Mouse (Mus musculus): ENCODE measurements around the gene Ntf5. TPM values are rescaled to one million over a fixed set of nuclear protein-coding genes. Genes with fewer than 3 reads are reported as not detected.

Gene Ntf5
- polyA plus RNA-seq, 2 experiments, result 4.4 to 4.5 TPM

DNA sequence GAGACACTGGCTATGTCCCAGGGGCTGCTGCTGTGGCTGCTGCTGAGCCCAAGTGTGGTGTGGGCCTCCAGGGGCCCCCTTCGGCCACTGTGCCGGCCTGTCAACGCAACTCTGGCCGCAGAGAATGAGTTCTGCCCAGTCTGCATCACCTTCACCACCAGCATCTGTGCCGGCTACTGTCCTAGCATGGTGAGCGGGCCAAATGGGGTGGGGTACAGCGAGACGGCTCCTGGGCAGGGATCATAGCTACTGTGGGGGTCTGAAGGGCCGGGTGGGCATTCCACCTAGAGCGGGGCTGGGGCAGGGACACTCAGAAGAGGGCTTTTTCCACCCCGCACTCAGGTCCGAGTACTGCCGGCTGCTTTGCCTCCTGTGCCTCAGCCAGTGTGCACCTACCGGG lies 7.7 kb downstream of the Ntf5 start:
- no peak for ATAC-seq (ENCODE audit: low FRiP score, low read depth)
- peaks cover 56% of the 10 kb centered on the region for H3K36me3 ChIP-seq (ENCODE audit: control insufficient read depth, insufficient read depth, low read length)
- H3K9ac ChIP-seq (ENCODE audit: low read depth, low read length, severe bottlenecking), result no peak overlapping the region
- no peak overlapping the region for H3K4me2 ChIP-seq (replicated peaks; ENCODE audit: low read depth, low read length, severe bottlenecking)
- H3K4me3 ChIP-seq (replicated peaks; ENCODE audit: low read length), result no peak overlapping the region
- WGBS, result 83% methylated on average over 14 of the region's 14 CpGs
- TF ChIP-seq POLR2A (IDR thresholded peaks at IDR 0.05; ENCODE audit: borderline replicate concordance, extremely low read depth, insufficient read depth, insufficient read length), result no peak
- no peak for DNase-seq (ENCODE audit: low spot score)
- H3K27me3 ChIP-seq (ENCODE audit: control insufficient read depth, insufficient read depth, low read length), result peaks cover 9% of the 10 kb centered on the region
- no peak overlapping the region for H3K27ac ChIP-seq (replicated peaks; ENCODE audit: low read depth, low read length)
- no peaks in the 10 kb centered on the region for H3K9me3 ChIP-seq (ENCODE audit: control insufficient read depth, low read length)
- peaks cover 10% of the 10 kb centered on the region; the same call in 1 of the 2 replicates for H3K4me1 ChIP-seq (ENCODE audit: control insufficient read depth, insufficient read depth, low read length)

DNA sequence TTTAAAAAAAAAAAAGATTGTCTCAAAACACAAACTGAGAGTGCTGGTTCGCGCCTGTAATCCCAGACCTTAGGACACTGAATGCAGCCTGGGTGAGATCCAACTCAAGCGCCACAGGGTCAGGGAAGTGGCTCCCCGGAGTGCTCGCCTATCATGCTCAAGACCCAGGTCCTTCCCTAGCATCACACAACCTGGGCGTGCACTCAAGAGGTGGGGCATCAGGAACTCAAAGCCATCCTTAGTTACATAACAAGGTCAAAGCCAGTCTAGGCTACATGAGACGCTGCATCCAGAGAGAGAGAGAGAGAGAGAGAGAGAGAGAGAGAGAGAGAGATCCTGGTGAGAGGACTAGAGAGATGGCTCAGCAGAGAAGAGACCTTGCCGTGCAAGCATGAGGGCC lies 13.1 kb downstream of the Ntf5 start:
- ATAC-seq (ENCODE audit: low FRiP score, low read depth) (no peak), DNase-seq (ENCODE audit: low spot score) (no peak)
- H3K4me2 ChIP-seq (replicated peaks; ENCODE audit: low read depth, low read length, severe bottlenecking), result no peak overlapping the region
- no peak for TF ChIP-seq POLR2A (IDR thresholded peaks at IDR 0.05; ENCODE audit: borderline replicate concordance, extremely low read depth, insufficient read depth, insufficient read length)
- no peak overlapping the region for H3K9ac ChIP-seq (ENCODE audit: low read depth, low read length, severe bottlenecking)
- H3K27ac ChIP-seq (replicated peaks; ENCODE audit: low read depth, low read length), result no peak overlapping the region
- no peaks in the 10 kb centered on the region for H3K9me3 ChIP-seq (ENCODE audit: control insufficient read depth, low read length)
- WGBS, result 91% methylated on average over 8 of the region's 8 CpGs
- H3K27me3 ChIP-seq (ENCODE audit: control insufficient read depth, insufficient read depth, low read length), result no peaks in the 10 kb centered on the region
- peaks cover 95% of the 10 kb centered on the region for H3K36me3 ChIP-seq (ENCODE audit: control insufficient read depth, insufficient read depth, low read length)
- no peak overlapping the region for H3K4me3 ChIP-seq (replicated peaks; ENCODE audit: low read length)
- H3K4me1 ChIP-seq (ENCODE audit: control insufficient read depth, insufficient read depth, low read length), result no peaks in the 10 kb centered on the region

DNA sequence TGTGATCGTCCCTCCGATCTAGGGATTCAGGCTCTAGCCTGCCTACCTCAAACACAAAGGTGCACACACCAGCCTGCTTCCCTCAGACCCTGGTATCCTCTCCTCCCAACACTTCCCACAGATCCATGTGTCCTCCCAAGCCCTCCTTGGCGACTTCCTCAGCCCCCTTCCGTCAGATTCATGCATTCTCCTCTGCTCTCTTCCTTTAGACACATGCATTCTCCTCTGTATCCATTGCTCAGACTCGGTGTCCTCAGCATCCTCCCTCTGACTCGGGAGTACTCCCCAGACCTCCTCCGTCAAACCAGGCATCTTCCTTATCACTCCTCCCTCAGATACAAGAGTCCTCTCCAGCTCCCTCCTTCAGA lies 20.3 kb downstream of the Ntf5 start:
- peaks cover 33% of the 10 kb centered on the region for H3K36me3 ChIP-seq (ENCODE audit: control insufficient read depth, insufficient read depth, low read length)
- no peak for TF ChIP-seq POLR2A (IDR thresholded peaks at IDR 0.05; ENCODE audit: borderline replicate concordance, extremely low read depth, insufficient read depth, insufficient read length)
- no peaks in the 10 kb centered on the region for H3K27me3 ChIP-seq (ENCODE audit: control insufficient read depth, insufficient read depth, low read length)
- H3K9me3 ChIP-seq (ENCODE audit: control insufficient read depth, low read length), result no peaks in the 10 kb centered on the region
- peak overlapping the region; percentile 74 for H3K27ac ChIP-seq (replicated peaks; ENCODE audit: low read depth, low read length)
- DNase-seq (ENCODE audit: low spot score) (no peak), ATAC-seq (ENCODE audit: low FRiP score, low read depth) (no peak)
- peaks cover 37% of the 10 kb centered on the region for H3K4me1 ChIP-seq (ENCODE audit: control insufficient read depth, insufficient read depth, low read length)
- H3K4me2 ChIP-seq (replicated peaks; ENCODE audit: low read depth, low read length, severe bottlenecking), result peak overlapping the region; percentile 98
- WGBS, result 1% methylated on average over 7 of the region's 7 CpGs
- peak overlapping the region; percentile 80 for H3K9ac ChIP-seq (ENCODE audit: low read depth, low read length, severe bottlenecking)
- peak overlapping the region; percentile 77 for H3K4me3 ChIP-seq (replicated peaks; ENCODE audit: low read length)

DNA sequence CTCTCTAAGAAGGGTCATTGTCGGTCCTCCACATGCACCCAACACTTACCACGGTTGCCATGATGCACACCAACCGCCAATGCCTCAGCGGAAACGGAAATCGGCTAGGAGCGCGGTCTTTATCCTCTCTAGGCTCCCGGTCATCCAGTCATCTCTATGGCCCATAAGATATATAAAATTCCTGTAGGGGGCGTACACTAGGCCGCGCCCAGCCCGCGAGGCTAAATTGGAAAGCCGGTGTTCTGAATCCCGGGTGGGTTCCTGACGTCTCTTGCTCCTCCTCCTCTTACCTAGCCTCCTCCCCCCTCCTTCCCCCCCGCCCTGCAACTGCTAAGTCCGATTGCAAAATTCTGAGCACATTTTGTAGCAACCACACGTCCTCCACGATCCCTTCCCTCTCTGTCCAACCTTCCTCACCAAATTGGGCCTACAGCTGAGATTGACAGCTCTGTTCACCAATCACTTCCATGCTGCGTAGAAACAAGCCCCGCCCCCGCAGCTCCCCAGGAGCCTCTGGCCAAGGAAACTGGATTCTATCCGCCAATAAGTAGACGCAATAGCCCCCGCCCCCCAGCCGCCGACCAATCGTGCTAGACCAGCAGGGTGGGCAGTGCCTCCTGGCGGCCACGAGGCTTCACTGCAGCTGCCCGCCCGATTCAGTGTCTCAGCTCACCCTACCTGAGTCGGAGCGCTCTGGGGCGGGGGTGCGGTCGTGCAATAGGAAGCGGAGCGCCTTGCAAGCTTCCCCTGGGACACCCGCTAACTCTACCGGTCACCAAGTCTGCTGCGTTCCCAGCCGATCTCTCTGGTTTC lies 20.9 kb downstream of the Ntf5 start, which contains the start of gene Gys1:
Gene Gys1 (plus strand): TSS at position 642 of the 813 bp plus-strand sequence.
- DNase-seq (ENCODE audit: low spot score) (peak; percentile 100), ATAC-seq (ENCODE audit: low FRiP score, low read depth) (peak; percentile 97)
- H3K9ac ChIP-seq (ENCODE audit: low read depth, low read length, severe bottlenecking), result peak within 1 kb of the TSS; percentile 80
- H3K27me3 ChIP-seq (ENCODE audit: control insufficient read depth, insufficient read depth, low read length), result no peaks in the 10 kb centered on the region
- H3K9me3 ChIP-seq (ENCODE audit: control insufficient read depth, low read length), result no peaks in the 10 kb centered on the region
- 1% methylated on average over 45 of the region's 45 CpGs for WGBS
- TF ChIP-seq POLR2A (IDR thresholded peaks at IDR 0.05; ENCODE audit: borderline replicate concordance, extremely low read depth, insufficient read depth, insufficient read length), result peak; percentile 84; the same call in 1 of the 2 replicates
- peaks cover 37% of the 10 kb centered on the region for H3K4me1 ChIP-seq (ENCODE audit: control insufficient read depth, insufficient read depth, low read length)
- peak within 1 kb of the TSS; percentile 74 for H3K27ac ChIP-seq (replicated peaks; ENCODE audit: low read depth, low read length)
- peaks cover 27% of the 10 kb centered on the region for H3K36me3 ChIP-seq (ENCODE audit: control insufficient read depth, insufficient read depth, low read length)
- H3K4me2 ChIP-seq (replicated peaks; ENCODE audit: low read depth, low read length, severe bottlenecking), result peak within 1 kb of the TSS; percentile 98
- H3K4me3 ChIP-seq (replicated peaks; ENCODE audit: low read length), result peak within 1 kb of the TSS; percentile 77

DNA sequence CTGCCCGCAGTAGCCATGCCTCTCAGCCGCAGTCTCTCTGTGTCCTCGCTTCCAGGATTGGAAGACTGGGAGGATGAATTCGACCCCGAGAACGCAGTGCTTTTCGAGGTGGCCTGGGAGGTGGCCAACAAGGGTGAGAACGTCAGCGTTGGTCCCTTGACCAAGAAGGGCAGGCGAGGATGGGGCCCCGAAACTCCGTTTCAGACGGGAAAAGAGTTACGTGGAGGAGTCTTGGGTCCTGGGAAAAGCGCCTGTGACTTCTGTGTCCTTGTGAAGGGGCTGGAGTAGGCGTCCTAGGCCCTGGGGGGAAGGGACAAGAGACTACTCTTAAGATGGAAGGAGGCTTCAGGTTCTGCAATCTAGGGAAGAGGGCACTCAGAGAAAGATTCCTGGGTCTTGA lies 21.5 kb downstream of the Ntf5 start:
- H3K4me1 ChIP-seq (ENCODE audit: control insufficient read depth, insufficient read depth, low read length), result peaks cover 37% of the 10 kb centered on the region
- under 1% methylated on average over 16 of the region's 16 CpGs for WGBS
- peak overlapping the region; percentile 77 for H3K4me3 ChIP-seq (replicated peaks; ENCODE audit: low read length)
- ATAC-seq (ENCODE audit: low FRiP score, low read depth) (no peak; the same call in 1 of the 2 replicates), DNase-seq (ENCODE audit: low spot score) (no peak)
- H3K9me3 ChIP-seq (ENCODE audit: control insufficient read depth, low read length), result no peaks in the 10 kb centered on the region
- H3K9ac ChIP-seq (ENCODE audit: low read depth, low read length, severe bottlenecking), result peak overlapping the region; percentile 77
- peak overlapping the region; percentile 80 for H3K4me2 ChIP-seq (replicated peaks; ENCODE audit: low read depth, low read length, severe bottlenecking)
- TF ChIP-seq POLR2A (IDR thresholded peaks at IDR 0.05; ENCODE audit: borderline replicate concordance, extremely low read depth, insufficient read depth, insufficient read length), result no peak
- peaks cover 27% of the 10 kb centered on the region for H3K36me3 ChIP-seq (ENCODE audit: control insufficient read depth, insufficient read depth, low read length)
- H3K27ac ChIP-seq (replicated peaks; ENCODE audit: low read depth, low read length), result peak overlapping the region; percentile 72
- H3K27me3 ChIP-seq (ENCODE audit: control insufficient read depth, insufficient read depth, low read length), result no peaks in the 10 kb centered on the region
